Mouse (Mus musculus) testis, adult 2 months (tissue): ENCODE results near the gene Opalin.

Experiments
- CTCF ChIP-seq: fragments of 200-500 bp; IDR thresholded peaks from 2 replicates; pipeline ENCODE4 v1.5.1; 2012; ENCODE audit warnings: low read depth, mild to moderate bottlenecking, inconsistent platforms, low read length, moderate library complexity; ENCODE audit not compliant: control insufficient read depth, insufficient read depth, insufficient replicate concordance
- POLR2A ChIP-seq: fragments of 200-500 bp; IDR thresholded peaks from 2 replicates; pipeline ENCODE4 v1.6.1; 2012; ENCODE audit warnings: low read depth, mild to moderate bottlenecking, inconsistent platforms, low read length, moderate library complexity; ENCODE audit not compliant: control insufficient read depth

DNA sequence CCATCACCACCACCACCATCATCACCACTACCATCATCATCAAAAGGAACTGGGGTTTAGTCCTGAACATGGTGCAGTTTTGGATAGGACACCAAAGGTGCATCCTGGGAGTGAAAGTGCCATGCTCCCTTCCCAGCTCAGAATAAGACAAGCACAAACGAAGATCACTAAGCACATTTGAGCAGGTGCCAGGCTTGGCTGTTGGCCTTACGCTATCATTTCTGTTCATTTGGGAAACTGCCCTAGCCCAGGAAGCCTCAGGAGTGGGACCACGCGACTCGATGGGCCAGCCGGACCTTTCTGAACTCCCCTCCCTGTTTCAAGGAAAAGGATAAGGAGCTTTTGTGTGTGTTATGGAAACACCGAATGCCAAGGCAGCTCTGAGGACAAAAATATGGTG lies 31.8 kb upstream of the Opalin start:
- no peak for TF ChIP-seq CTCF
- no peak for TF ChIP-seq POLR2A
